Mouse (Mus musculus): ENCODE measurements around the gene Cbfa2t3.

Cbfa2t3 gene

DNA sequence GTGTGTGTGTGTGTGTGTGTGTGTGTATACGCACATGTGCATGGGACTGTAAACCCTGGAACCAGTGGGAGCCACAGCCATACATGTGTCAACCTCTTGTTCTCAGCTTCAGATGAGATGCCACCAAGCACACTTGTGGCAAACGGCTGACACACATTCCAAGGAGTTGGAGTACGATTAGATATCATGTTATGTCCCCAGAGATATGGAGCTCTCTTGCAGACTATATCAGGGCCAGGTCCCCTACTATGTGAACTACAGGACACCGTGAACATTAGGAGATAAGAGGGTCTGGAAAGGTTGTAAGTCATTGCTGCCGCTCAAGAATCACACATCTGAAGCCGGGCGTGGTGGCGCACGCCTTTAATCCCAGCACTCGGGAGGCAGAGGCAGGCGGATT lies 16.1 kb downstream of the Cbfa2t3 start:
- no peak for TF ChIP-seq GATA4 (IDR thresholded peaks at IDR 0.05; ENCODE audit: insufficient replicate concordance, low read length)

DNA sequence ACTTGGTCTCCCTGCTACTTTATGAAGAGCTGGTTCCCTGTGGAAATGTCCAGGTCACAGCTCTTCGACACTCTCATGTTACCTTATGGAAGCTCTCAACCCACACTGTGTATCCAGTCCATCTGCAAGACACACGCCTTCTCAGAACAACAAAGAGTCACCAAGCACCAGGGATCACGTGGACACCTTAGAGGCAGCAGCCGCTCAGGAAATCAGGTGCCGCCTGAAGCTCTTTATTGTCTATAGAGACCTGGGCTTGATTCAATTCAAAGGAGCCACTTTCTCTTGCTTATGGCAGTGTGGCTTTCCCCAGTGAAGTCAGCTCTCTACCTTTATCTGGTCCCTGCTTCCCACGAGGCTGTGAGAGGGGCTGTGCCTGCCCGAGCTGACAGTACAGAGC lies 18.7 kb downstream of the Cbfa2t3 start:
- no peak for TF ChIP-seq GATA4 (IDR thresholded peaks at IDR 0.05; ENCODE audit: insufficient replicate concordance, low read length)

DNA sequence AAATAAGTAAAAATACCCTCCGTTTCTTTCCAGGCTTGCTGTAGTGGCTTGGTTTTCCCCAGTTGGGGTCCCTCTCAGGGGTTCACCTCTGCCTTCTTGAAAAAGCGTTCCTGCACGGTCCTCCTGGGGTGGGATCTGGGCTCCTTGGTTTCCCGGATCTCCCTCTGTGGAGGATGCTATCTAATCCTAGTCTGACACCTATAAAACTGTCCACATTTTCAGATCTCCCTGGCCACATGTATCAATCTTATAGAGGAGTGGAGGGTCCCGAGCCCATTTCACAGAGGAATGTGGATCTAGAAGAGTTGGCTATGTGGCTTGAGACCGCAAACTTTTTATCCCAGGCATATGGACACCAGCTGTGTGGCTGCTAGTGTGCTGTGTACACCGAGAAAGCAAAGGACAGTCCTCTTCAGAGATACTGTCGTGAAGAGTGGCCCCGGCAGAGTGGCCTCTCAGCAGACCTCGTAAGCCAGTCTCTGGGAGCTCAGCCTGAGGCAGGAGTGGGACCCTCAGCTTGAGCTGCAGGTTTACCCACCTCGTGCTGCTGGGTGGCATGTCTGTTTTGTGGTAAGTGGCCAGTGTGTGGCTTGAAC lies 19.5 kb downstream of the Cbfa2t3 start:
- no peak for TF ChIP-seq GATA4 (IDR thresholded peaks at IDR 0.05; ENCODE audit: insufficient replicate concordance, low read length)

DNA sequence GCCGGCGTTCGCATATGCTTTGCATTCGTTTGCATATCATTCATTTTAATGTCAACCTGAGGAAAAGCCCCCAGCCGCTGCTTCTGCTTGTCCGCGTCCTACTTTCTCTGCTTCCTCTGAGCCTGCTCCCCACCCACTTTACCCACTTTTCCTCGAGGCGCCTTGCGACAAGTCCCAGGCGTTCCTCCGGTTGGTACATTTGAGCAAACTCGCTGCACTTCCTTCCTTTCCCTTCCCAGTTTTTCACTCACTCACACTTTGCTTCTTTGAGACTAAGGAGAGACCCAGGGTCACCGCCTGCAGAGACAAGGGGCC lies 20.1 kb downstream of the Cbfa2t3 start:
- TF ChIP-seq GATA4 (IDR thresholded peaks at IDR 0.05; ENCODE audit: insufficient replicate concordance, low read length): no peak

DNA sequence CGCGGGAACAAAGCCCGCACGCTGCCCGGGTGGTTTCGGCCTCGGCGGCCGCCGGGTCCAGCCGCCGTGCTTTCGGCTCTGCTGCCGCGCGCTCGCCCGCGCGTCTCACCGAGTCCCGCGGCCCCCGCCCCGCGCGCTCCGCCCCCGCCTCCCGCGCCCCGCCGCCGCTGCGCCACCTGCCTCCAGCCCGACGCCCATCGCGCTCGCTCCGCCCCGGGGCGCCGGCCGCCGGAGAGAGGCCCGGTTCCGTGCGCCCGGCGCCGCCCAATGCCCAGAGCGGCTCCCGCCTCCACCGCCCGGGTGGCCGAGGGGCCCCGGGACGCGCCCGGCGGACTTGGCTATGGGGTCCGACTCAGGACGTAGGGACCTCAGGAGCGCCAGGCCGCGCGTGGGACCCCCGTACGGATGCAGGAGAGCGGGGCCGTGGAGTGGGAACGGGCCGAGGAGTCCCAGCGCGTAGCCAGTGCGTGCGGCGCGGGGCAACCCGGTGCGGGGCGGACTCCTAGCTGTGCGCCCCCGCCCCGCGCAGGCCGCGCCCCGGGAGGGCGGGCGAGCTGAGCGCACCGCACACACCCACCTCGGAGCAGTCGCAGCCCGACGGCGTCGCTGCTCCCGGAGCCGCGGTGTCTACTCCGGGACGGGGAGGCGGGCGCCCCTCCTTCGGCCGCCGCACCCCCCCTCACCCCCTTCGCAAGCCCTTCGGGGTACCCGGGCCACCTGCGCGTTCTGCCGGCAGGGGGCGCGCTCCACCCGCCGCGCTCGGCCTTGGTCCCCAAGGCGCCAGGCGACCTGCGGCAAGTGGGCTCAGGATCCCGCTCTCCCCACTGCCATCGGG lies 20.6 kb downstream of the Cbfa2t3 start:
- no peak; the same call in 1 of the 2 replicates for TF ChIP-seq GATA4 (IDR thresholded peaks at IDR 0.05; ENCODE audit: insufficient replicate concordance, low read length)

DNA sequence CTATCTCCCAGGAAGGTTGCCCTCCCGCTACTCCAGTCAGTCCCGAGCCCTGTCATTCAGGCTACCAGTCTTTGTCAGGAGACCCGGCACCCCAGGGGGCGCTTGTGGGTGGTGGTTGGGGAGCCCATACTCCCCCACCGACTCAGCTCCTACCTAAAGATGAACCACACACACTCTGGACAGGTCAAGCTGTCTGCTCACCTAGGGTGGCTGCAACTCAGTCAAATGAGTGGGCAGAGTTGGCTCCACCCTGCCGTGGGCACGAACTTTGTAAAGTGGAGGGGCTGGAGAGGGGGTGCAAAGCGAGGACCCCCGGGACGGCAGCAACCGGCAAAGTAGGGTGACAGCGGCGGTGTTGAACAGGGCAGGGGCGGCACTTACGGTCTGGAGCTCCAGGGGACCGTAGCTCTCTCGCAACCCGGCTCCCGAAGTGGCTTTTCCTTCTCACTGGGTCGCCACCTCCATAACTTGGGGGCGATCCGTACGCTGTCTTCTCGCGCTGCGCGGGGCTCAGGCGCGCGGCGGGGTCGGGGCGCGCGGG lies 21.4 kb downstream of the Cbfa2t3 start:
- no peak for TF ChIP-seq GATA4 (IDR thresholded peaks at IDR 0.05; ENCODE audit: insufficient replicate concordance, low read length)

DNA sequence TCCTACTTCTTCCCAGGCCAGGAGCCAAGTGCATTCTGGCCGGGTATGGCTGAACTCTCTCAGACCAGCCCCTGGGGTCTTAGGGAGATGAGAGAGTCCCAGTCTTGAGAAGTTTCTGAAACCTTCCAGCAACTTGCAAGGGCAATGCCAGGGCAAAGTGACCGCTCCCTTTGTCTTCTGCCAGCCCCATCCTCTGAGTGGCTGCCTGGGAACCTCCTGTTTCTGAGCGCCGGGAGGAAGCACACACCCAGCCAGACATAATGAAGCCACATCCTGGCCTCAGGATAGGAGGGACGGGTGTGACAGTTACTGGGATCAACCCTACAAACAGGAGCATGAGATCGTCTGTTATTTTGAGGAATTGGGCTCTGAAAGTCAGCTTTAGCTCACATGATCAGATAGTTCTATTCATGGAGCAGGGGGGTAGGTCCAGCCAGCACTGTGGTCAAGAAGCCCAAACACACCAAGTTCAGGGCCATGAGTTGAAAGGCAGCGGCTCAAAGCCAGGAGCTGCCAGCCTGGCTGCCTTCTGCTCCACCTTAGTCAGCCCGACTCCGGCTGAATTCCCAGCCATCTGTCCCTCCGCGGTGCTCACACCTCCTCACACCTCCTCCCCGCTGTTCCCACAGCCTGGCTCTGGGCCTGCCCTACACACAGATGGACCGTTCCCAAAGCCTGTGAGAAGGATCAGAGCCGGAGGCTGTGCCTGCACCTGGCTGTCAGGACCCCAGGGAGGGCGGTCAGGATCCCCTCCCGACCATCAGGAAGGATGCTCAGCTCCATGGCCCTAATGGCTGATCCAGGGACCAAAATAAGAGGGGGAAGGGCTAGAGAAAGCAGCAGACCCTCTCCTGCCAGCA lies 22.1 kb downstream of the Cbfa2t3 start:
- TF ChIP-seq GATA4 (IDR thresholded peaks at IDR 0.05; ENCODE audit: insufficient replicate concordance, low read length): no peak

DNA sequence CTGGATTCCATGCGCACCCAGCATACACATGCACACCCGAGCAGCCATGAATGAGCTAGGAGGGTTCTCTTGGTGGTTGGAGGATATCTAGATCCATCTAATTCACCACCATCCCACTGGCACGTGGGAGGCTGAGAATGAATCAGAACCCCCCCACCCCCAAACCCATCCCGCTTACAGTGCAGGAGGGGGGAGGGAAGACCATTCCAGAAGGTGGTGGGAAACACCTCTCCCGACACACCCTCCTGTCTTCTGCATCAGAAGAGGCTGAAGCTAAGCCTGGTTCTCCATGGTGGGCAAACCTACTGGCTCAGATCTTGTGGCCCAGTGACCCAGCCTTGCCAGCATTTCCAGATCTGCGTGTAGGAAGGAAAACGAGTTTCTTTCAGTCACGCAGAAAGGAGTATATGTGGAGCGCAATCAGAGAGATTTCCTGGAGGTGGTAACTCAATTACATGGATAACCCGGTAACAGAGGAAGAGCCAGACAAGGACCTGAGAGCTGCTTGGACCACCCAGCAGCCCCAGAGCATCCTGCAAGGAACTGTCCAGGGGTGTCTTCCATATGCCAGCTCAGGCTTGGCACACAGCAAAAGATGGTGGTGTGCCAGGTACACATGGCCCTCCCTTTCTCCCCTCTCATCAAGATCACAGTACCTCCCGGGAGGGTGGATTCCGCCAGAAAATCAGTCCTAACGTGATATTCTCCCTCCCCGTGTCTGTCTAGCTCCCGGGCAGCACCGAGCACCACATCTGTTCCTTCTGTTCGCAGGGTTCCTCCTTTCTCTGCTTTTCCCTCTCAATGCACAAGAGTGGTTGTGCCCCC lies 23.1 kb downstream of the Cbfa2t3 start:
- TF ChIP-seq GATA4 (IDR thresholded peaks at IDR 0.05; ENCODE audit: insufficient replicate concordance, low read length): no peak

DNA sequence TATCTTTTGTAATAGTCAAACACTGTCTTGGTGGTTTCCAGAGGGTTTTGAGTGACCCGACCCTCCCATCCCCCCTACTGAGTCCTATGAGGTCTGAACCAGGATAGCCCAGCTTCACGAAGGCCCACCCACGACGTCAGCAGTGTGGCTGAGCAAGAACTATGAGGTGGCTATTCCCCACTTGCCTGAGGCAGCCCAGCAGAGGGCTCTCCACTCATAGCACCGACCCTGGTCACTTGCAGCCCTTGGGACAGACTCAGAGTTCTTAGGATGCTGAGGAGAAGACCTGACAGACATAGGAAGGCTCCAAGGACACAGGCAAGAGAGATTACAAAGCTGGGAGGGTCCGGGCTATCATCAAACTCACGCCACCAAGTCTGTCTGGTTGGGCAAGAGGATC lies 23.9 kb downstream of the Cbfa2t3 start:
- TF ChIP-seq GATA4 (IDR thresholded peaks at IDR 0.05; ENCODE audit: insufficient replicate concordance, low read length): no peak

DNA sequence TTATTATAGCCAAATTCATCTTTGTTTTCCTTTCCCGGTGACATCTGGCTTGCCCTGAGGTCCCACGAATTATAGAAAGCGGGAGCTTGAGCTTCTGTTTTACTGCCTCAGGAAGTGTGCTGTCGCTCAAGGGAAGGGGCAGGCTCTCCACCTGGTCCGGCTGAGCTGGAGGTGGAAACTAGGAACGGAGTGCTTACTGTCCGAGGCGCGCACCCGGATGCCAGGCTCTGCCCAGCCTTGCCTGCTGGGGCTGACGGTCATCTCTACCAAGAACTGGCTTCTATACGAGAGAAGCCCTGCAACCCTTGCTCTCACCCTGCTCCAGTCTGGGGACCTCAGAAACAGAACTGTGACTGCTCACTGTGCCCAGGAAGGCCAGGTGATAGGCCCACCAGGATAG lies 24.9 kb downstream of the Cbfa2t3 start:
- TF ChIP-seq GATA4 (IDR thresholded peaks at IDR 0.05; ENCODE audit: insufficient replicate concordance, low read length): no peak

DNA sequence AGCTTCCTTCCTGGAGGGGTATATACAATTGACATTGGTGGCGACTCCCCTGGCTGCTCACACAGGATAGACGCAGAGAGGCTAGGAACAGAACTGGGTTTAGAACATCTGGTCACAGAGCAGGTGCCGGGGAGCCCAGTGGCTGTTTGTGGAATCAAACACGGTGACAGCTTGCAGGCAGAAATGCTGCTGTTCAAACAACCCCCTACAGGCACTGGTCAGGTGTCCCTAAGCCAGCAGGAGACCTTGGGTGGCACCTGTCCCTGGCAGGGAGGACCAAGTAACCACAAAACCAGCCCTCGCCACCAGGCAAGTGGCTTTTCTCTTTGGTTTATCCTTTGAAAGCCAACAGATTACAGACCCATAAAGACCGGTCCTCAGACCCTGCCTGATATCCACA lies 27.0 kb downstream of the Cbfa2t3 start:
- TF ChIP-seq GATA4 (IDR thresholded peaks at IDR 0.05; ENCODE audit: insufficient replicate concordance, low read length): no peak

DNA sequence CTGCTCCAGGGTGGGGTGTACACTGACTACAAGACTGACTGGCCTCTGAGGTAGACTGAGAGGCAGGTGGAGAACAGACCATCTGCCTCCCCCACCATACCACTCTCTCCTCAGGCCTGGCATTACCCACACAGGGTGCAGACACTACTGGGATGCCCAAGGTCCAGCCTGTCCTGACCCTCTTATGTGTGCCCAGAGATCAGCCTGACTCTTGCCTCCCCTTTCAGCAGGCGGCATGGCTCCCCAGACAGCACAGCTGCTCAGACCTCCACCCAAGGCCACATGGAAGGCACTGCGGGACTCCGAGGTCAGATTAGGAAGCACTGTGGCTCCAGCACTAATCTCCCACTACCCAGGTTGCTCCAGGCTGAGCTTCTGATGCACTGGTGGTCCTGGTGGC lies 28.2 kb downstream of the Cbfa2t3 start:
- TF ChIP-seq GATA4 (IDR thresholded peaks at IDR 0.05; ENCODE audit: insufficient replicate concordance, low read length): no peak

DNA sequence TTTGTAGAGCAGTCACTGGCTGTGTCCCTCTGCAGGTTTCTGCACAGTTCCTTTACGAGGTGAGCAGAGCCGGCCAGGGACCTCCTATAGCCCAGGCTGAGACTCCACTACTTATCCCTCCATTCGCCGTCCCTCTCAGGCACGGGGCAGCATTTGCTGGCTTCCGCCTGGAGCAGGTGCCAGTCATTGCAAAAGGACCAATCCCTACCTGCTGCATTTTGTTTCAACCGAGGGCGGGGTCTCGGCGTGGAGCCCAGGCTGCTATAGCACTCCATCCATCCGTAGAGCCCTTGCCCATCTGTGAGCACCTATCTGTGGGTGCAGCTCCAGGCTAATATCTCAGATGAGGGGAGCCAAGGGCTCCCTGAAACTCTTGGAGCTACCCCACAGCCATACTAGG lies 28.9 kb downstream of the Cbfa2t3 start:
- no peak for TF ChIP-seq GATA4 (IDR thresholded peaks at IDR 0.05; ENCODE audit: insufficient replicate concordance, low read length)

DNA sequence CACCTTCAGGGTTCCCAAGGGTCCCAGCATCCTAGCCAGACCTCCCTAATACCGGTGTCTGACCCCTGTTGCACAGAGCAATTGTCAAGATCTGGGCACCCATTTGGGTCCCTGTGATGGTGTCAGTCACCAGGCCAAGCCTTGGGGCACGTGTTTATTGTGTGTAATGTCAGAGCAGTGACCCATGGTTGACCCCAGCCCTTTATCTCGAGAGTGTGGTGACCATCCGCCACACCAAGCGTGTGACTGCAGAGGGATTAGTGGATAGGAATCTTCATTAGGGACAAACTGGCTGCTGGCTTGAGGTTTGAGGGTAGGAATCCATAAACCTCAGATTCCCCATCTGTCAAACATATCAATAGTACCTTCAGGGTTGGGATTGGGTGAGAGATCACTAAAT lies 29.5 kb downstream of the Cbfa2t3 start:
- TF ChIP-seq GATA4 (IDR thresholded peaks at IDR 0.05; ENCODE audit: insufficient replicate concordance, low read length): no peak

DNA sequence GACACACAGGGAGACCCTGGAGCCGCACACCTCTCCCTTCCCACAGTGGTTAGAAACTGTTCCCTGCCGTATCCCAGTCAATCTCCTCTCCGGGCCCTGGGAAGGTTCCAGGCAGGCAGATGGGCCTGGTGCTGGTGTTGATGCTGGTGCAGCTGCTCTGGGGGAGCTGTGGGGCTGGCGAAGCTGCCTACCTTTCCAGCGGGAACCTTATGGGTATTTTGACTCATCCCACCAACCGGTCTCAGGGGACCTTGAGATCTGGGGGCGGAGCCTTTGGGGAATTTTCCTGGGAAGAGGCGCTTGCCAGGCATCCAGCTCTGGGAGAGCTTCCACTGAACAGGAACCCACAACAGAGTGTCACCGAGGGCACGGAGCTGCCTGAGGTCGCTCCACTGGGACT lies 31.1 kb downstream of the Cbfa2t3 start:
- no peak for TF ChIP-seq GATA4 (IDR thresholded peaks at IDR 0.05; ENCODE audit: insufficient replicate concordance, low read length)

All from liver, adult (tissue).